Mouse (Mus musculus): ENCODE measurements around the gene Eml3.
"Not testable (repeated sequence)": the region's sequence is repeated elsewhere in the genome, so short reads cannot be mapped to it uniquely, and the experiment has no call there.

The Eml3 gene

GRCm38 (mm10) chr19:8929224-8930088, at the start of gene Eml3, which contains the start of gene Rom1:
Gene Eml3 (plus strand): TSS chr19:8929552.
Gene Rom1 (minus strand): TSS chr19:8929356.
- peak; percentile 93 for DNase-seq (ENCODE audit: low spot score)

GRCm38 (mm10) chr19:8880311-8881033, 48.9 kb upstream of the Eml3 start, which contains the start of gene Uqcc3:
Gene Uqcc3 (minus strand): TSS chr19:8880923.
- DNase-seq (ENCODE audit: low spot score): peak; percentile 89

- DNase-seq (ENCODE audit: low spot score): no peak
Measured at GRCm38 (mm10) chr19:8881034-8881392, 48.3 kb upstream of the Eml3 start.

GRCm38 (mm10) chr19:8883616-8884015, 45.7 kb upstream of the Eml3 start, which contains the start of the genes Lbhd1 and Gm49403:
Gene Lbhd1 (plus strand): TSS chr19:8883732.
Gene Gm49403 (plus strand): TSS chr19:8883930.
- no peak for DNase-seq (ENCODE audit: low spot score)

GRCm38 (mm10) chr19:8886916-8887584, 42.3 kb upstream of the Eml3 start:
- DNase-seq (ENCODE audit: low spot score): no peak

- DNase-seq (ENCODE audit: low spot score): no peak
Measured at GRCm38 (mm10) chr19:8887585-8888463, 41.5 kb upstream of the Eml3 start.

GRCm38 (mm10) chr19:8888511-8889385, 40.6 kb upstream of the Eml3 start, which contains the start of the genes 1810009A15Rik and Gm49416:
Gene 1810009A15Rik (plus strand): TSS chr19:8888853.
Gene Gm49416 (plus strand): TSS chr19:8888926.
- DNase-seq (ENCODE audit: low spot score): peak; percentile 96

- peak; percentile 88 for DNase-seq (ENCODE audit: low spot score)
Measured at GRCm38 (mm10) chr19:8892829-8893766, 36.3 kb upstream of the Eml3 start, which contains the start of gene Ints5. Gene Ints5 (plus strand): TSS chr19:8893005.

- no peak for DNase-seq (ENCODE audit: low spot score)
Measured at GRCm38 (mm10) chr19:8895397-8895960, 33.9 kb upstream of the Eml3 start.

GRCm38 (mm10) chr19:8896231-8896630, 33.1 kb upstream of the Eml3 start:
- not testable (repeated sequence) for DNase-seq (ENCODE audit: low spot score)

GRCm38 (mm10) chr19:8897211-8897864, 32.0 kb upstream of the Eml3 start:
- DNase-seq (ENCODE audit: low spot score): not testable (repeated sequence)

GRCm38 (mm10) chr19:8897865-8898495, 31.4 kb upstream of the Eml3 start, which contains the start of gene Ganab:
Gene Ganab (plus strand): TSS chr19:8898071.
- peak; percentile 96 for DNase-seq (ENCODE audit: low spot score)

GRCm38 (mm10) chr19:8898576-8898975, 30.8 kb upstream of the Eml3 start:
- no peak for DNase-seq (ENCODE audit: low spot score)

GRCm38 (mm10) chr19:8899079-8899478, 30.3 kb upstream of the Eml3 start:
- DNase-seq (ENCODE audit: low spot score): no peak

- DNase-seq (ENCODE audit: low spot score): no peak
Measured at GRCm38 (mm10) chr19:8903412-8903811, 25.9 kb upstream of the Eml3 start.

GRCm38 (mm10) chr19:8908531-8908930, 20.8 kb upstream of the Eml3 start:
- DNase-seq (ENCODE audit: low spot score): no peak

- DNase-seq (ENCODE audit: low spot score): no peak
Measured at GRCm38 (mm10) chr19:8911810-8912209, 17.5 kb upstream of the Eml3 start.
